Mouse (Mus musculus) brain, embryonic 14.5 days (tissue): ENCODE data around the gene Tprg.

Experiments
- CTCF ChIP-seq: fragments of 200-500 bp; IDR thresholded peaks from 2 replicates; pipeline ENCODE4 v1.5.1; 2012; ENCODE audit warnings: inconsistent platforms, mild to moderate bottlenecking, moderate library complexity, borderline replicate concordance; ENCODE audit not compliant: insufficient read depth, insufficient read length; ENCODE audit errors: extremely low read depth
- POLR2A ChIP-seq: fragments of 200-500 bp; IDR thresholded peaks from 2 replicates; pipeline ENCODE4 v1.6.1; 2012; ENCODE audit warnings: mild to moderate bottlenecking, inconsistent platforms, borderline replicate concordance; ENCODE audit not compliant: poor library complexity, insufficient read depth, insufficient read length, severe bottlenecking; ENCODE audit errors: extremely low read depth

GRCm38 (mm10) chr16:25248889-25249288 lies 37.7 kb upstream of the Tprg start:
- TF ChIP-seq POLR2A (no peak), CTCF (no peak)
